Mouse (Mus musculus): Measurements from ENCODE around the gene Olfr1164.

The Olfr1164 gene

DNA sequence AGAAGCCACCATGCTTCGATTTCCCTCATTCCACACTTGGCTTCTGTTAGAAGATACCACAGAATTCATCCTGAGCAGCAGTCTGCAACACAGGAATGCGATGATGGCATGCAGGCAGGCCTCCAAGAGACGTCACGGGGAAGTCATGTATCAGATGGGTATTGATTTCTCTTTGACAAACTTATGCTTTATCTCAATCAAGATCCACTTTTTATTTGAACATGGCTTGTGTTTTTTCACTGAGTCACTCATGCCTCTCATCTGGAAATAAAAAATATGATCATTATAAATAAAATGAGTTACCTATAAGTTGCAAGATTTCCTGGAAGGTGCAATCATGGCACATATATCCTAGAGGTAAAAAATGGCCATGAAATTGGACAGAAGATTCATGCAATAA is at the start of gene Olfr1164:
Olfr1164 (minus strand) TSS at position 101 of the 400 bp plus-strand sequence.
- DNase-seq, result no peak

- no peak for DNase-seq
Measured at GRCm38 (mm10) chr2:88128172-88128571, 34.4 kb upstream of the Olfr1164 start, which contains the start of gene Olfr1166. TSS of gene Olfr1166 (minus strand) at chr2:88128272.

DNA sequence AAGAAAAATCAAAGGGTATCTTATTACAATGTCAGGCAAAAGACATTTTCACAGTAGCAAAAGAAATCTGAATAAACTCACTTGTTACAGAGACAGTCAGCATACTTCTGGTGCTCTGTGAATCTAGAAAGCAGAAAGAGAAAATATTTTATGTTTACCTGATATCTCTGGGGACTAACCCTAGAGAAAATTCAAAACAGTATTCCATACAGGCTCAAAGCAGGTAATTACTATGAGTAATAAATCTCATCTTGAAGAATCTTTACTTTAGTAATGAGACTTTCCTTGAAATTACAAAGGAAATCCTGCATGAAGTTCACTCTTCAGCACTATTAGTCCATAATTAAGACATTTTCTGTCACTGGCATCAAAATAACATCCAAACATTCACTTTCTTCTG is 22.0 kb downstream of the Olfr1164 start, which contains the start of gene Olfr1163:
Olfr1163 (minus strand) TSS at position 101 of the 400 bp plus-strand sequence.
- DNase-seq, result no peak

DNA sequence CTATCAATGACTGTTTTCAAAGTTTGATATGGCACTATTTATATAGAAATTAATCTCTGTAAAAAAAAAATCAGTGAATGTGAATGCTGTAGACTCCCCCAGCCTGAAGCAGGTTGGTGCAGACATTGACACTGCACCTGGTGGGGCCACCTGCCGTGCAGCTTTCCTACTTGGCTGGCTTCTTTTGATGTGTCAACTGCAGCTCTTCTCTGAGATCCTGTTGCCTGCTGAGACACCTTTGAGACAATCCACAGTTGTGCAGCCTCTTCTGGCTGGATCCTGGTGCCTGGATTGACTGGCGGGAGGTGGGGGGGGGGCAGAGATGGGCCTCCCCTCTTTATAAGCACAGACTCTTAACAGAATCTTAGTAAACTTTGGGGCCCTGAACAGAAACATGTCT is 30.2 kb downstream of the Olfr1164 start:
- no peak for DNase-seq

DNA sequence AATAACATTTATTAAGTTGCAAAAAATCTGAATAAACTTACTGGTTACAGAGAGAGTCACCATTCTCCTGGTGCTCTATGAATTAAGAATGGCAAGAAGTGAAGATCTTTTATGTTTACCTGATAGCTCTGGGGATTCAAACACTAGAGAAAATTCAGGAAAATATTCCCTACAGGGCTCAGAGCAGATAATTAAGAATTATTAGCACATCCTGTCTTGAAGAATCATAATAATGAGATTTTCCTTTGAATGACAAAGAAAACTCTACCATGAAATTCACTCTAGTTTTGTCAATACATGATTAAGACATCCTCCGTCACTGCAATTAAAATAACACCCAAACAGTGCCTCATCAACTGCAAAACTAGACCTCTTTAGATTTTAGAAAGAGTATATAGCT is 42.7 kb downstream of the Olfr1164 start, which contains the start of gene Olfr1162:
Olfr1162 (minus strand) TSS at position 101 of the 400 bp plus-strand sequence.
- no peak for DNase-seq
